Mouse (Mus musculus) urinary bladder, postnatal 4 days (tissue): ENCODE measurements at regions not wholly inside any gene's neighbourhood (a gene's known extent, or its start where the extent isn't known, plus 50 kb on each side); places are given as distances from the start of the nearest gene placed in this dataset.

ENCODE experiments used
- DNase-seq, 2 experiments: peaks; one replicate each; pipeline ENCODE4 v3.0.0; 2021 to 2022; ENCODE audit warnings: low spot score in 2 of 2

DNA sequence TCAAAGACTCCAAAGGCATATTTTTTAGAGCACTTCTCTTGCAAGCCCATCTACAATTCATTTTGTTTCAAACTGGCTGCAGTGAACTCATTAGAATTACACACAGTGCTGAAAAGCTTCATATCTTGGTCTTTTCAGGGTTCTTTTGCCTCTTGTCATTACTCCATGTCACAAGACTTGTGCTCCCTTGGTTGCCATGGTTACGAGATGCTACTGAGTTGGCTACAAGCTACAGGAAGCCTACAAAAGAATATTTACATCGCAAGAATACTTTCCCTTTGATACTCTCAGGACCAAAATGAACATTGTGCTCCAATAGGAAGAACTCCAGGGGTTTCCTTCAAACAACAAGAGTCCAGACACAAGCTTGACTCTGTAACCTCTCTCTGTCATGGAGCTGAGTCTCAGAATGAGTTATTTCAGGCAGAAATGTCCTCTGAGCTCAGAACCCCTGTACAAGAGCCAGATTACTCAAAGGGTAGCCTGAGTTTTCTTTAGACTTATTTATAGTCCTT is 545.2 kb upstream of the Adamts9 start:
- DNase-seq = no peak

GRCm38 (mm10) chr6:93478521-93478920 is 535.2 kb upstream of the Adamts9 start:
- DNase-seq = no peak

- no peak for DNase-seq
Measured at GRCm38 (mm10) chr6:93474981-93475380, 531.7 kb upstream of the Adamts9 start.

- no peak for DNase-seq
Measured at GRCm38 (mm10) chr6:93467867-93468266, 524.6 kb upstream of the Adamts9 start.

DNA sequence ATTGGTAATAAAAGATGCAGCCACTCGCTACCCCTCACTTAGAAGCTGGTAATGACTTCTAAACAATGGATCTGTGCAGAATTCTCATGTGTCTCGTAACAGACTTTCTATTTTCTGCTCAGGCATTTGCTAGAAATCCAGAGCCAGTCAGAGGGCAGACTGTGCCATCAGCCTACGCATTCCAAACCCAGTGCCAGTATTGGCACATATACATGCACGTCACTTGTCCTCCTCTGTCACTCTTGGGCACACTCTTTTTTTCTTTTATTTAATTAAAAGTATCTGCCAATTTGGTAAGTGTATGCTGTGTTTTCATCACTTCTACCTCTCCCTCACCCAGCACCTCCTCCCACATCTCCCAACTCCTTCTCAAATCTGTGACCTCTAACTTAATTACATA is 519.6 kb upstream of the Adamts9 start:
- no peak for DNase-seq

DNA sequence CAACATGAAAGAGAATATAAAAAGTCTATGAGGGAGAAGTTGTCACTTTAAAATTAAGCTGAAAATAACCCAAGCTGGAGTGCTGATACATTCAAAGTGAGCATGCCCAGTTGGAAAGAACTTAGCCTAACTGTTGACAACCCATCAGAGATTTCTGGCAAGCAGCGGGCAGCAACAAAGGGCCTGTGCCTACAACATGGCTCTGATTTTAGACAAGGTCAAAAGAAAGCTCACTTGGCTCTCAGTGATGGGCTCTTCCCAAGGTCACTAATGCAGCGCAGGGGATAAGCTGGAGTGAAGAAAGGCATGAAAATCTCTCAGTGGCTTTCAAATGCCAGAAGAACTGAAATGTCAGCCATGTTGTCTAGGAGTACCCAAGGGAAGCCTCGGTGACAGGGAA is 518.1 kb upstream of the Adamts9 start:
- DNase-seq = no peak

GRCm38 (mm10) chr6:93457613-93458012 is 514.3 kb upstream of the Adamts9 start:
- DNase-seq = no peak

DNA sequence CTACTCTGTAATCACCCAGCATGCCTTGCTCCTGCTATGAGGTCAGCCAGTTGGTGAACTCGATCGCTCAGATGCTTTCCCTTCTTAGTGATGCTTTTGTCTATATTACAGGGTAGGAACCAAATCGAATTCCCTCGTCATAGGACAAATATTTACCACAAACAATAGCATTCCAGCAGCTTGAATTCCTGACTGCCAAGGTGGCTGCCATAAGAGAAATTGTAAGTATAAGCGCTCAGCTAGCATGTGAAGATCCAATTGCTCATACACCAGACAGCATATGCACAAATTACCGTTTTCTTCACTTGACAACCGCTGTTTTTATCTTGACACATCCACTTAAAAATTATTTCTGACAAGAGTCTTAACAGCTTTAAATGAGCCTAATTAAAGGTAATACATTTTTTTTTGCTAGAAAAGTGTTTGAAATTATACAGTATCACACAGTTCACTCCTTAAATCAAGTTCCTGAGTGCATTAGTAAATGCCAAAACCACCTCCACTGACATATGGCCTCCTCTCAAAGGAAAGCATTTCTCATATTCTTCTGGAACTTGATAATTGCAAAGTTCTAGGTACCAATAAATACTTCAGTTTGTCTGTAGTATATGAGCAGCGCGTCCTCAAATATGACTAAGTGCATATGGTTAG is 513.2 kb upstream of the Adamts9 start:
- DNase-seq = no peak

DNA sequence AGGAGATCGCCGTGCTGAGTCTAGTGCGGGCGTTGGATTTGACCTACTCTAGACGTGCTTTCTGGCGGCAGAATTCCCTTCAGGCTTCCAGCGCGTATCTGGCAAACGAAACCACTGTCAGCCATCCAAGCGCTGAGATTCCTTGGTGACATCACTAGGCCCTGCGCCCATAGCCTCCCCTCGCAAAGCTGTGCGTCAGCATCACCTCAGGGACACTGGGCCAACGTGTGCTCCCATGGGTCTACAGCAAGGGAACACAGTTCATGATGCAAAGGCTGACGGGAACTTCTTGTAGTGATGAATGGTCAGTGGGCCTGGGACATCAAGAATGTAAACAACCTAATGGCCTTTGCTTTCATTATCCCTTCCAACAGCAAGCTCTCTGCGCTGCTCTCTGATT is 502.3 kb upstream of the Adamts9 start:
- peak; percentile 49 to 68 for DNase-seq

GRCm38 (mm10) chr6:93445124-93445523 is 501.8 kb upstream of the Adamts9 start:
- no peak for DNase-seq

GRCm38 (mm10) chr6:93443766-93444557 is 500.7 kb upstream of the Adamts9 start:
- DNase-seq = no peak

DNA sequence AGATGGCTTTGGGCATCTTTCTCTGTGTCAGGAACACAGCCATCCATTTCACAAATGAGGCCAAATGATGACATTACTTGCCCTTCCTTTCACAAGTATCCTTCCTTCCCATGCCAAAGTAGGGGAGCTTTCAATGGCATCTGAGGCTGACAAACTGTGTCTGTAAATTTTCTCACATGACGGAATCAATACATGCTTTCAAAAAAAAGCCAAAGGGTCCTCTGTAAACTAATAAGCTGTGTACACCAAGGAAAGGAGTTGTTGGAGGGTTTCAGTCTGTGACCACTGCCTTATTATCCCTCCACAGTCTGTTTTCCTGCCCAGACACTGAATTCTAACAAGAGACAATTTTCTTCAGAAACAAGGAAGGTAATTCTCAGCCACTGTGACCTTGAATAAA is 490.2 kb upstream of the Adamts9 start:
- no peak for DNase-seq

- no peak for DNase-seq
Measured at GRCm38 (mm10) chr6:93426141-93426540, 482.8 kb upstream of the Adamts9 start.

GRCm38 (mm10) chr6:93422906-93423305 is 479.6 kb upstream of the Adamts9 start:
- DNase-seq = no peak

DNA sequence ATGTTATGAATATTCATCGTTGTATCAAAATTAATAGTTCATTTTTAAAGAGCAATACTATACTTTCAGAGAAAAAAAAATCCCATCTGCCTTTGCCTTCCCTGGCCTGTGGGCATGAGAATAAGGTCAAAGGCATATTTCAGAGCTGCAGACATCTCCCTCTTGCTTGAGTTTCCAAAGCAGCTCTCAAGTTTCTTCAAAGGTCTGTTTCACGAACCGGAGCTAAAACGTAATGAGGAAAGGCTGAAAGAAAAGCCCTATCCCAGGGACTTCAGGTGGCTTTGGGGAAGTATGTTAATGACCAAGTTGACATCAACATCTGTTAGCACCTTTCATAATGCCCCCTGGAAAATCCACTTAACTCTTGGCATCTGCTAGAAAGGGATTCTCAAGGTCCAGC is 479.0 kb upstream of the Adamts9 start:
- no peak for DNase-seq

DNA sequence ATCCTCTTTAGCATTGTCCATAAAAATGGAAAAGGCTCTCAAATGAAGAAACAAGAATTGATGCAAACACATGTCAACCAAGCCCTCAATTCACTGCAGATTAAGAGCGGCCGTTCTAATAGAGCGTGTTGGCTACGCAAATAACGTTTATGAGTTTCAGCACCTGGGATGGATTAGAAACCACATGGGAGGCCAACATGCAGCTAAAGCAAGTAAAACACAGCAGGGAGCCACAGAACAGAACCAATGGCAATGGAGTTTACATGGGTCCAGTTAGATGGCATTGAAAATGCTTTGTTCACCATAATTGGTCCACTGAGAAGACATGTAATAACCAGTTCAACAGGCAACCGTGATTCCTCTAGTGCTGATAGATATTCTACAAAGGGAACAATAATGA is 474.3 kb upstream of the Adamts9 start:
- DNase-seq = no peak

- DNase-seq = no peak
Measured at GRCm38 (mm10) chr6:93416006-93416405, 472.7 kb upstream of the Adamts9 start.

GRCm38 (mm10) chr6:93411077-93411452 is 467.8 kb upstream of the Adamts9 start:
- DNase-seq = no peak

DNA sequence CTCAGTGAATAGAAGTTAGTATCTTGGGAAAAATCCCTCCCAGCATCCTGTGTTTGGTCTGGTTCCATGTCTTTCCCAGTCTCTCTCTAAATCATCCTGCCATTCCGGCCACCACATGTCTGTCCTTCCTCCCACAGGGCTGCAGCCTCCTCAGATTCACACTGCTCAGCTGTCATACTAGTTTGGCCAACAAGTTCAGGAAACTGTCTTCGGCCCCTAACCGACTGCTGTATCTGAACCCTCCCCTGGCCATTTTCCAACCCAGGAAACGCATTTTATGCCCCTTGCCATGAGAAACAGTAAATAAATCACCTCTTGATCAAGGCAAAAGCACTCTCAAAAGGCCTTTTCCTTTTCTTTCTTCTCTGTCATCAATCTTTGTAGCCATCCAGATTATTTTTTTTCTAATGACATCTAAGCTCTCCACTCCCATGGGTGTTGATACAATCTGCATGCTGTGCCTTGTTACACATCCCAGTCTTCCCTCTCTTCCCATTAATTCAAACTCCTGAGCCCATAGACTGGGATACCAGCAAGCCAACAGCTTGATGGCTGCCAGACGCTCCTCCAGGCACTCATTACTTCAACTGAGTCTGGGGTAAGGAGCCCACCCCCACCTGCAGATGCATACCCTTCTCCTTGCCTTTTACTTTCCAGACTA is 467.3 kb upstream of the Adamts9 start:
- DNase-seq = no peak

DNA sequence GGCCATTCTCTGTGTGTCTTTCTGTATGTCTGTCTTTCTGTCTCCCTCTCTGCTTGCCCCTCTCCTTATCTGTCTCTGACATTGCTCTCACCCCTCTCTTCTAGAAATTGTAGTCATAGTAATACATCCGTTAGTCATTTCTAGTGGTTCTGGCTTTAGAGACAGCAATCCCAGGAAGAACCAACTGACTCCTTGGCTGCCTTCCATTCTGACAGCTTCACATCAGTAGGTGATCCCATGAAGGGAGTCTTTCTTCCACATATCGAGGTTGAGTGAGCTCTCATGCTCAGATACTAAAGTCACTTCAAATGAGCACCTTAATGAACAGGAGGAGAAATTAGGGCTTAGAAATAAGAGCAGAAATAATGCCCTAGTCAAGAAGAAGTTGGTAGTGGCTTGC is 455.3 kb upstream of the Adamts9 start:
- no peak for DNase-seq

DNA sequence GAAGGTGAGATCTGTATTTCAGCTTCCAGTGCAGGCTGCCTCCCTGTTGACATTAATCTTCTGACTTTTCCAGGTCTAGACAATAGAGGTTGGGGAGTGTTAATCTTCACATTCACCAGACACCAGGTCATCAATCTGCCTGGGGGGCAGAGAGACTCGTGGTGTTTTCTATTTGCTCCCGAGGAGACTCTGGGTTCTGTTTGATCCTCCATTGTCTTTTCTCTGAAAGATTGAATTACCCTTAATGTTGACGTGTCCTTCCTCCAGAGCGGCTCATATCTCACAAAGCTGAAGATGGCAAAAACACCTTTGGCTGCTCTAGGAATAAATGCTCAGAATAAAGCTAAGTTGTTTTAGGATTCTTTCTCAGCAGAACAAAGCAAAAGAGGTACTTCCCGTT is 453.8 kb upstream of the Adamts9 start:
- no peak for DNase-seq

GRCm38 (mm10) chr6:93395952-93396351 is 452.7 kb upstream of the Adamts9 start:
- peak in 1 of 2 experiments; percentile 21 for DNase-seq

- DNase-seq = peak in 1 of 2 experiments; percentile 63
Measured at GRCm38 (mm10) chr6:93395296-93395695, 452.0 kb upstream of the Adamts9 start.
